Mouse (Mus musculus): ENCODE measurements around the gene Hint3.

The Hint3 gene

GRCm38 (mm10) chr10:30600542-30600966, 28.9 kb downstream of the Hint3 start, which contains the start of gene Trmt11:
Gene Trmt11 (minus strand): TSS chr10:30600749.
- in situ Hi-C loops (cut with MboI; ENCODE audit: unreplicated experiment in 2 of 2) = loop anchor here in 1 of 2 experiments (25.0 kb wide), 1 partner anchor 1238 kb away; the partner anchor contains the start of gene Rnf146

GRCm38 (mm10) chr10:30600094-30600534, 29.3 kb downstream of the Hint3 start:
- in situ Hi-C loops (cut with MboI; ENCODE audit: unreplicated experiment in 2 of 2) = loop anchor here in 1 of 2 experiments (25.0 kb wide), 1 partner anchor 1238 kb away; the partner anchor contains the start of gene Rnf146

DNA sequence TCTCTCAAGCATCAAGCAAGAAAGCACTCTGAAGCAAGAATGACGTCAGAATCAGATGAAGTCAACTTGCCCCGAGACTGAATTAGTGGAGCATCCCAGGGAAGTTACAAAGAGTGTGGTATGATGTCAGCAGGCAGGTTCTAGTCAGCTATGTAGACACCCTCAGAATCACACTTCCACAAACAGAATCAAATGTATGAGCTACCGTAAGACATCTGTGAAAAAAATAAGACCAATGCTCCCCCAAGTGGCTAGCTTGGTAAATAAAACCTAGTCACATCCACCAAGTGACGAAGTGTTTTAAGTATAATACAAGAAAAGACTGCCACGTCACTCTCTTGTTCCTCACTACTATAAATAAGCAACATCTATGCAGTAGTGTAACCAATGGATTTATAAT, 42.4 kb downstream of the Hint3 start:
- in situ Hi-C loops (cut with MboI; ENCODE audit: unreplicated experiment in 2 of 2) = no loop called here

- in situ Hi-C loops (cut with MboI; ENCODE audit: unreplicated experiment in 2 of 2) = no loop called here
Measured at GRCm38 (mm10) chr10:30585691-30586090, 43.7 kb downstream of the Hint3 start.

DNA sequence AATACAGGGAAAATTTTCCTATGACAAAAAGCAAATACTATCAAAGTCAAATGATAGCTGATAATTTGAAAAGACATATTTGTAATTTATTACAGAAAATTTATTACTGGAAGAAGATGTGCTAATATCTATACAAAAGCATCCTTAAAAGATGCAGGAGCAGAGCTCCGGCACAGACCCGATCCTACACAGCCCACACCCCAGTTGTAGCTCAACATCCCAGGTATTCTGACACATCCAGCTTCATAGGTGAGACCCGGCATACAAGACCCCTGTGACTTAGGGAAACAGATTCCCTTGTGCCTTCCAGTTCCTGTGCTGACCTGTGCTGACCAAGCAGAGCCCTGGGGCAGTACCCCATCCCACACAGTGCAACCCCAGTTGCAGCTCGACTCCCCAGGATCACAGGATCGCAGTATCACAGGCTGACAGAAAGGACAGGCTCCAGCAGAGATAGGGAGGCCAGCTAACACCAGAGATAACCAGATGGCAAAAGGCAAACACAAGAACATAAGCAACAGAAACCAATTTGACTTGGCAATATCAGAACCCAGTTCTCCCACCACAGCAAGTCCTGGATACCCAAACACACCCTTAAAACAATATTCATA, 51.7 kb downstream of the Hint3 start:
- in situ Hi-C loops (cut with MboI; ENCODE audit: unreplicated experiment in 2 of 2) = no loop called here

- in situ Hi-C loops (cut with MboI; ENCODE audit: unreplicated experiment in 2 of 2) = no loop called here
Measured at GRCm38 (mm10) chr10:30566364-30566763, 63.1 kb downstream of the Hint3 start.

DNA sequence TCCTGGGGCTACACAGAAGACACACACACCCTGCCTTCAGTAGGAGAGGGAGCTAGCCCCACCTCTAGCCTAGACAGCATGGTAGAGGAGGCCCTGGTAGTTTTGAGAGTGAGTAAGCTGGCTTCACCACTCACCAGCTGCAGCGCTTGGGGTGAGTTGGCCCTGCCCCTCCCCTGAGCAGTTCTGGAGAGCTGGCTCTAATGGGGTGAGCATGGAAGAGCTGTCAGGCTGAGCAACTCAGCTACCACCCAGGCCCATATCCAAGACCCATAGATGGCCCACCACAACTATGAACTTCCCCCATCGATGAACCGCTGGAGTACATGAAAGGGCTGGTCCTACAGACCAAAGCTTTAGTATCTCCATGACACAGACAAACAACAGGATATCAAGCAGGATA, 64.8 kb downstream of the Hint3 start:
- in situ Hi-C loops (cut with MboI; ENCODE audit: unreplicated experiment in 2 of 2) = no loop called here

Measured in v-Abl transformed pro-B cells (cell line).